Comparison of ENCODE assay signal across 14 mouse cellular contexts in the genomic region with DNA sequence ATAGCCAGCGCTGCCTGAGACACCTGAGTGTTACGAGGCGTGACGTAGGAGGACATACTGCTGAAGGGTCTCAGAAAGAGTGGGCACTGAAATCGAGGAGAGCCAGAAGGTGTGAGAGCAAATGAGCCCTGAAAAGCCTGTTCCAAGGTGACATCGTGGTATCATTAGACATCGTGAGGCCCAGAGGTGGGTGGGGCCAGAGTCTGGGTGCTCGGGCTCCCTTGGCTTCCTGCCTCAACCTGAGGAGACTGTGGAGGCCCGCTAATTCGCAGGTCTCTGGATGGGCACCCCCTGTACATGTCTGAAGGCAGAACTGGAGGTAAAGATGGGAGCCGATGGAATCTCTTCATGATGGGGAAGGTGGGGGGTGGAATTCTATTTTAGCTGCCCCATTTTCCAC.
"Had no signal": no experiment of that assay in that cellular context is flagged by ENCODE, and none has a peak within 500 bp of the region (broad histone marks: within the 10 kb centered on the region; RNA-seq: fewer than 3 reads in every experiment).

No protein-coding gene starts in this region.

- H3K4me2 ChIP-seq: intestine, embryonic 15.5 days; liver, embryonic 11.5 days; liver, embryonic 15.5 days; midbrain, embryonic 15.5 days; neural tube, embryonic 13.5 days had no signal

- H3K27ac ChIP-seq: intestine, embryonic 15.5 days; liver, embryonic 15.5 days; midbrain, embryonic 10.5 days; midbrain, embryonic 15.5 days; neural tube, embryonic 13.5 days had no signal

- ATAC-seq: intestine, embryonic 15.5 days; lung, postnatal 0 days; midbrain, embryonic 15.5 days had no signal

- DNase-seq: kidney, postnatal 14 days; left cerebral cortex, postnatal 4 days; lung, adult 2 months; lung, postnatal 36 days; right cerebral cortex, postnatal 14 days; thymus, adult 18-20 months; thymus, postnatal 25 days had no signal

- H3K9ac ChIP-seq: intestine, embryonic 15.5 days; liver, embryonic 15.5 days; midbrain, embryonic 15.5 days; neural tube, embryonic 13.5 days had no signal

- H3K9me3 ChIP-seq: intestine, embryonic 15.5 days; liver, embryonic 15.5 days; midbrain, embryonic 10.5 days; midbrain, embryonic 15.5 days; neural tube, embryonic 13.5 days had no signal

- H3K4me3 ChIP-seq: intestine, embryonic 15.5 days; liver, embryonic 15.5 days; midbrain, embryonic 10.5 days; midbrain, embryonic 15.5 days; neural tube, embryonic 13.5 days had no signal

- H3K36me3 ChIP-seq: intestine, embryonic 15.5 days; liver, embryonic 15.5 days; midbrain, embryonic 10.5 days; midbrain, embryonic 15.5 days; neural tube, embryonic 13.5 days had no signal

- H3K27me3 ChIP-seq: intestine, embryonic 15.5 days; liver, embryonic 15.5 days; midbrain, embryonic 15.5 days; neural tube, embryonic 13.5 days had no signal

- H3K4me1 ChIP-seq: intestine, embryonic 15.5 days; midbrain, embryonic 15.5 days; neural tube, embryonic 13.5 days had no signal
